Mouse (Mus musculus) spleen, adult 12 weeks (tissue): ENCODE data around the gene Scgb2b11.
"Not testable (repeated sequence)": the region's sequence is repeated elsewhere in the genome, so short reads cannot be mapped to it uniquely, and the experiment has no call there.

ENCODE experiments used
- DNase-seq: peaks from one replicate; pipeline ENCODE4 v3.0.0; 2022; ENCODE audit warnings: low spot score

Scgb2b11 gene

GRCm38 (mm10) chr7:32211045-32211444 lies at the start of gene Scgb2b11:
Gene Scgb2b11, minus strand, starts transcription at chr7:32211145.
- not testable (repeated sequence) for DNase-seq

- DNase-seq = not testable (repeated sequence)
These were observed 11.6 kb upstream of the Scgb2b11 start, which contains the start of gene Scgb1b11 for GRCm38 (mm10) chr7:32222540-32222939. Gene Scgb1b11, plus strand, starts transcription at chr7:32222840.
